Mouse (Mus musculus) right cerebral cortex, postnatal 14 days (tissue): ENCODE measurements at regions not wholly inside any gene's neighbourhood (a gene's known extent, or its start where the extent isn't known, plus 50 kb on each side); places are given as distances from the start of the nearest gene placed in this dataset.
"Not testable (repeated sequence)": the region's sequence is repeated elsewhere in the genome, so short reads cannot be mapped to it uniquely, and the experiment has no call there.

Experiments used
- DNase-seq: peaks from one replicate; pipeline ENCODE4 v3.0.0; 2022

- DNase-seq, result no peak
These were observed 846.1 kb downstream of the Car8 start for GRCm38 (mm10) chr4:7392696-7393095.

DNA sequence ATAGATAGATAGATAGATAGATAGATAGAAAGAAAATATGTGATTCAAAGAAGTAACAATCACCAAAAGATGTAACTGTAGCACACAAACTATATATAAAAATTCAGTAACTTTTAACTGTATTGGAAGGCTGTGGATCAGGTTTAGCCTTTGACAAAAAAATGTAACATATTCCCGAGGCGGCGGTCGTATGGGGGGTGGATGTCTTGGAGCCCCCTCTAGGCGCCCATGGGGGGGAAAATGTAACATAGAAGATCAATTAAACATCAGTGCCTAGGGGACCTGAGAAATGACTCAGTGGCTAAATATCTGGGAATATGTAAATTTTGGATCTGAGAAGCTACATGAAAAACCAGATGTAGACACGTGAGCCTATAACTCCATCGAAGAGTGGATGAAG, 847.2 kb downstream of the Car8 start:
- peak; percentile 38 for DNase-seq

GRCm38 (mm10) chr4:7385069-7385468, 853.8 kb downstream of the Car8 start:
- no peak for DNase-seq

DNA sequence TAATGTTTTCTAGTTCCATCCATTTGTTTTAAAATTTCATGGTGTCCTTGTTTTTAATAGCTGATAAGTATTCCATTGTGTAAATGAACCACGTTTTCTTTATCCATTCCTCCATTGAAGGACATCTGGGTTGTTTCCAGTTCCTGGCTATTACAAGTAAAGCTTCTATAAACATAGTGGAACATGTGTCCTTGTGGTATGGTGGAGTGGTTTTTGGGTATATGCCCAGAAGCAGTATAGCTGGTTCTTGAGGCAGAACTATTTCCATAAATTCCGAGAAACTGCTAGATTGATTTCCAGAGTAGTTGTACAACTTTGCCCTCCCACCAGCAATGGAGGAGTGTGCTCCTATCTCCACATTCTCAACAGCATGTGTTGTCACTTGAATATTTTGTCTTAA, 858.8 kb downstream of the Car8 start:
- no peak for DNase-seq

GRCm38 (mm10) chr4:7364238-7365040, 874.4 kb downstream of the Car8 start:
- no peak for DNase-seq

GRCm38 (mm10) chr4:7363508-7363907, 875.3 kb downstream of the Car8 start:
- no peak for DNase-seq

DNA sequence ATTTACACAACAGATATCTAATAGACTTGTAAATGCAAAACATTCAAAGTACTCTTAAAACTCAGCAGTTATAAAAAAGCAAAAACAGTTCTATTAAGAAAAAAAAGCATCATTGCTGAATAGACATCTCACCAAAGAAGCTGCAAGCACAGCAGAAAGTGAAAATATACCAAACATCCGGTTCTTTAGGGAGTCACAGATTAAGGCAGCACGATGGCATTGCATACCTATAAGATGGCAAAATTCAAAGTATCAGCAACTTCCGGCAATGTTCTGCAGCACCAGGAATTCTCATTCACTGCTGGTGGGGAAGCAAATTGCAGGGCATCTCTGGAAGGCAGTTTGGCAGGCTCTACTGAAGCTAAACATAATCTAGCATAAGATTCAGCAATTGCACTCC, 882.6 kb downstream of the Car8 start:
- DNase-seq, result no peak

DNA sequence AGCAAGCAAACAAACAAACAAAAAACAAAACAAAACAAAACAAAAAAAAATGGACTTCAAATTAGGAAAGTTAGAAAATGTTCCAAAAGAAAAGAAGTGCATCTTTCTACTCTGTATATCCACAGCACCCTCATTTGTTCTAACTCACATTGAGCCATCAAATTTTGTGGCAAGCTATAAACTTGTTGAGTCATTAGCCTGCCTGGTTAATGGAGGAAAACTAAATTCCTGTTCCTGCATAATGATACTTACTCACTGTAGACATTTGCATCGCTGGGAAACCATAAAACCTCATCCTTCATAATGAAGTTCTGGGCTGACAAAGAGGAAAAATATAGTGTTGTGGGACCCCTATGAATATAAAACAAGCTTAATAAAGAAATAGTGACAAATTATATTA, 891.5 kb downstream of the Car8 start:
- no peak for DNase-seq

DNA sequence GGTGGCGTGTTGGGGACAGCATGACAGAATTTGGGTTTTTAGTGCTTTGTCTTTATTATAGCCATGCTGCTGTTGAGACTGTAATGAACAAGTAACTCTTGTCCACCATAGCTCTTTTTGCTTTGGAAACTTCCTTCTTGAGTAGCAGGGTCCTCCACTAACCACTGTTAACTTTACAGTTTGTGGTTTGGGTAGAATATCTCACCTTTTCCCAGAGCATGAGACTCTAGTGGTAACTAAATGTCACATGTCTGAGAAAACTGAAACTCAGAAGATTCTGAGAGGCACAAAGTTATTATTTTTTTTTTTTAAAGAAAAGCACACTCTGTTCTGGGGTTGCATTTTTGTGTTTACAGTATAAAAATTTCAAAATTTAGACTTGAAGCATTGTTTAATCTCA, 897.7 kb downstream of the Car8 start:
- no peak for DNase-seq

GRCm38 (mm10) chr4:7314261-7314660, 924.6 kb downstream of the Car8 start:
- DNase-seq, result no peak

GRCm38 (mm10) chr4:7313219-7313618, 925.6 kb downstream of the Car8 start:
- DNase-seq, result no peak

GRCm38 (mm10) chr4:7312160-7312559, 926.7 kb downstream of the Car8 start:
- no peak for DNase-seq

- no peak for DNase-seq
These were observed 969.8 kb downstream of the Car8 start for GRCm38 (mm10) chr4:7269047-7269446.

GRCm38 (mm10) chr4:7256486-7256885, 982.4 kb downstream of the Car8 start:
- DNase-seq, result no peak

- DNase-seq, result no peak
These were observed 985.2 kb downstream of the Car8 start for GRCm38 (mm10) chr4:7253616-7254015.

GRCm38 (mm10) chr4:7251641-7252040, 987.2 kb downstream of the Car8 start:
- no peak for DNase-seq

DNA sequence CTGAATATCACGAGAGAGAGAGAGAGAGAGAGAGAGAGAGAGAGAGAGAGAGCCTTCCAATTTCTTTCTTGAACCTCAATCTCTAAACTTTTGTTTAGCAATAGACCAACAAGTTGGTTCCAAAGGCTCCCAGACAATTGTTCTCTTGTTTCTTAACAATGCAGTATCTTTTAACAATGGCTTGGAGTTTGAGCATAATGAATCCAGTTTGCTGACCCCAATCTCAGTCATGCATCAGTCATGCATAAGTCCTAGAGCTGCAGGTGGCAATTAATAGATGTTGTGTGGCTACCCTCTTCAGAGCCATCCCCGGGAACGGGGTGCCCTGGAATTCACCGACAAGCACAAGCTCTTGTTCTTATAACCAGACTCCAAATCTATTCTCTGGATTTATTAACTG, 991.0 kb downstream of the Car8 start:
- no peak for DNase-seq

- DNase-seq, result no peak
These were observed 991.6 kb downstream of the Car8 start for GRCm38 (mm10) chr4:7247244-7247643.

- no peak for DNase-seq
These were observed 992.0 kb downstream of the Car8 start for GRCm38 (mm10) chr4:7246828-7247227.

- no peak for DNase-seq
These were observed 993.2 kb downstream of the Car8 start for GRCm38 (mm10) chr4:7245653-7246052.

DNA sequence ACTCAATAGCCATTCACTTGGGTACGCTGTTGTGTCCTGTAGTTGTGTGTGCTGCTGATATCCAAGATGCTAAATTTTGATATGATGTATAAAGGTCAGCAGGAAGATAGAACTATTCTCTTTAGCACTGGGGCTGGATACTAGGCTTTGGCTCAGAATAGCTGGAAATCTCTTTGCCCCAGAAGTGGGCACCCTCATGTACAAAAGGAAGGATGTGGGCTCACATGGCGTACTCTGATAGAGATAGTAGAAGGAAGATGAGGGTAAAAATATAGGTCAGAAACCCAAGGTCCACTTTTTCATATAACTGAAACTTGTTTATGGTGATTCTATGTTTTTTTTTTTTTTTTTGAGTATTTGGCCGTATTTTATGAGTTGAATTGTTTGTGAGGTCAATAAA, 1001.0 kb downstream of the Car8 start:
- no peak for DNase-seq

- not testable (repeated sequence) for DNase-seq
These were observed 1004.3 kb downstream of the Car8 start for GRCm38 (mm10) chr4:7234537-7234936.

GRCm38 (mm10) chr4:7228980-7229379, 1009.9 kb downstream of the Car8 start:
- DNase-seq, result peak; percentile 8

GRCm38 (mm10) chr4:7222922-7223321, 1015.9 kb downstream of the Car8 start:
- DNase-seq, result no peak

GRCm38 (mm10) chr4:7220426-7220825, 1018.4 kb downstream of the Car8 start:
- DNase-seq, result no peak
